Mouse (Mus musculus): ENCODE results near the gene Cacna2d3.

The Cacna2d3 gene

GRCm38 (mm10) chr14:29403849-29404808 is 317.5 kb downstream of the Cacna2d3 start:
- in situ Hi-C loops (cut with MboI; ENCODE audit: unreplicated experiment in 2 of 2), result no loop called here

- in situ Hi-C loops (cut with MboI; ENCODE audit: unreplicated experiment in 2 of 2), result no loop called here
These were observed 319.2 kb downstream of the Cacna2d3 start for GRCm38 (mm10) chr14:29402471-29402870.

GRCm38 (mm10) chr14:29393786-29394185 is 327.9 kb downstream of the Cacna2d3 start:
- in situ Hi-C loops (cut with MboI; ENCODE audit: unreplicated experiment in 2 of 2), result no loop called here

- in situ Hi-C loops (cut with MboI; ENCODE audit: unreplicated experiment in 2 of 2), result no loop called here
These were observed 328.8 kb downstream of the Cacna2d3 start for GRCm38 (mm10) chr14:29392851-29393250.

GRCm38 (mm10) chr14:29391489-29391888 is 330.2 kb downstream of the Cacna2d3 start:
- in situ Hi-C loops (cut with MboI; ENCODE audit: unreplicated experiment in 2 of 2), result no loop called here

GRCm38 (mm10) chr14:29387761-29388160 is 333.9 kb downstream of the Cacna2d3 start:
- in situ Hi-C loops (cut with MboI; ENCODE audit: unreplicated experiment in 2 of 2), result no loop called here

- in situ Hi-C loops (cut with MboI; ENCODE audit: unreplicated experiment in 2 of 2), result no loop called here
These were observed 336.2 kb downstream of the Cacna2d3 start for GRCm38 (mm10) chr14:29385500-29385899.

- in situ Hi-C loops (cut with MboI; ENCODE audit: unreplicated experiment in 2 of 2), result no loop called here
These were observed 338.9 kb downstream of the Cacna2d3 start for GRCm38 (mm10) chr14:29382786-29383185.

GRCm38 (mm10) chr14:29366911-29367310 is 354.8 kb downstream of the Cacna2d3 start:
- in situ Hi-C loops (cut with MboI; ENCODE audit: unreplicated experiment in 2 of 2), result no loop called here

GRCm38 (mm10) chr14:29362448-29362847 is 359.2 kb downstream of the Cacna2d3 start:
- in situ Hi-C loops (cut with MboI; ENCODE audit: unreplicated experiment in 2 of 2), result no loop called here

- in situ Hi-C loops (cut with MboI; ENCODE audit: unreplicated experiment in 2 of 2), result no loop called here
These were observed 371.0 kb downstream of the Cacna2d3 start for GRCm38 (mm10) chr14:29350627-29351026.

GRCm38 (mm10) chr14:29341581-29341980 is 380.1 kb downstream of the Cacna2d3 start:
- in situ Hi-C loops (cut with MboI; ENCODE audit: unreplicated experiment in 2 of 2), result no loop called here

GRCm38 (mm10) chr14:29340728-29341127 is 380.9 kb downstream of the Cacna2d3 start:
- in situ Hi-C loops (cut with MboI; ENCODE audit: unreplicated experiment in 2 of 2), result no loop called here

GRCm38 (mm10) chr14:29334897-29335296 is 386.8 kb downstream of the Cacna2d3 start:
- in situ Hi-C loops (cut with MboI; ENCODE audit: unreplicated experiment in 2 of 2), result no loop called here

- in situ Hi-C loops (cut with MboI; ENCODE audit: unreplicated experiment in 2 of 2), result no loop called here
These were observed 387.4 kb downstream of the Cacna2d3 start for GRCm38 (mm10) chr14:29334216-29334615.

- in situ Hi-C loops (cut with MboI; ENCODE audit: unreplicated experiment in 2 of 2), result no loop called here
These were observed 397.3 kb downstream of the Cacna2d3 start for GRCm38 (mm10) chr14:29324430-29324782.

- in situ Hi-C loops (cut with MboI; ENCODE audit: unreplicated experiment in 2 of 2), result no loop called here
These were observed 397.8 kb downstream of the Cacna2d3 start for GRCm38 (mm10) chr14:29323718-29324429.

- in situ Hi-C loops (cut with MboI; ENCODE audit: unreplicated experiment in 2 of 2), result no loop called here
These were observed 408.2 kb downstream of the Cacna2d3 start for GRCm38 (mm10) chr14:29313431-29313830.

- in situ Hi-C loops (cut with MboI; ENCODE audit: unreplicated experiment in 2 of 2), result no loop called here
These were observed 416.0 kb downstream of the Cacna2d3 start for GRCm38 (mm10) chr14:29305623-29306022.

- in situ Hi-C loops (cut with MboI; ENCODE audit: unreplicated experiment in 2 of 2), result no loop called here
These were observed 425.4 kb downstream of the Cacna2d3 start for GRCm38 (mm10) chr14:29296185-29296754.

- in situ Hi-C loops (cut with MboI; ENCODE audit: unreplicated experiment in 2 of 2), result no loop called here
These were observed 442.8 kb downstream of the Cacna2d3 start for GRCm38 (mm10) chr14:29278901-29279300.

All from v-Abl transformed pro-B cells (cell line).